Mouse (Mus musculus) layer of hippocampus, adult 2 months (tissue): Measurements from ENCODE around the gene Glis3. TPM values are rescaled to one million over a fixed set of nuclear protein-coding genes. Genes with fewer than 3 reads are reported as not detected.

ENCODE experiments used
- DNase-seq, 2 experiments: peaks; one replicate each; pipeline ENCODE4 v3.0.0; 2022; ENCODE audit warnings: low spot score in 2 of 2
- H3K27ac ChIP-seq: fragments of 200-600 bp; 2 replicates; pipeline ENCODE4 v1.8.1; 2022
- H3K4me3 ChIP-seq: fragments of 200-600 bp; 2 replicates; pipeline ENCODE4 v1.8.1; 2022; ENCODE audit warnings: mild to moderate bottlenecking
- CTCF ChIP-seq: fragments of 200-600 bp; conservative IDR thresholded peaks from 2 replicates; pipeline ENCODE4 v1.8.1; 2022; ENCODE audit warnings: antibody characterized with exemption, mild to moderate bottlenecking, moderate library complexity
- total RNA-seq, 2 experiments: library from RNA; stranded (reverse); gene quantifications; 2 replicates each; pipeline ENCODE4 v1.2.3; 2021

Glis3 gene
- total RNA-seq, 2 experiments from 2014 or later, result 33.0 to 36.4 TPM

DNA sequence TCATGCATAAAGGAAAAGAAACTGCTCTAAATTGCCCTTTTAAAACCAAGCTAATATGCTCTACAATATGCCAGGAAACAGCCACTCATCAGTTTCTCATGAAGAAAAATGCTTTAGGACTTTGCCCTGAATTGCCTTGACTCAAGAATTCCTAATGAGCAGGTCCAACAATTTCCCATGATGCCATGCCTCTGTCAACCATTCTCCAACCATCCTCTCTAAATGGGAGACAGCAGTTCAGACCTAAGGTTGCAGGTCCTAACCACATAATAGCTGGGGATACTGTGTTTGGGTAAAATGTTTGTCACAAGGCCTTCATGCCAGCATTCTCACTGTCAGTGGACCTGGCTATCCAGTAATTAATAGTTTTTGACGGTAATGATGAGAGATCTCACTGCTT is 313.1 kb downstream of the Glis3 start:
- DNase-seq, result no peak
- no peak for TF ChIP-seq CTCF
- no peak overlapping the region for H3K4me3 ChIP-seq
- H3K27ac ChIP-seq, result peak overlapping the region; percentile 51

GRCm38 (mm10) chr19:28365897-28366296 is 314.0 kb downstream of the Glis3 start:
- peak; percentile 84 for TF ChIP-seq CTCF
- Histone ChIP-seq H3K4me3 (no peak overlapping the region), H3K27ac (peak overlapping the region; percentile 51)
- DNase-seq, result peak in 1 of 2 experiments; percentile 31

DNA sequence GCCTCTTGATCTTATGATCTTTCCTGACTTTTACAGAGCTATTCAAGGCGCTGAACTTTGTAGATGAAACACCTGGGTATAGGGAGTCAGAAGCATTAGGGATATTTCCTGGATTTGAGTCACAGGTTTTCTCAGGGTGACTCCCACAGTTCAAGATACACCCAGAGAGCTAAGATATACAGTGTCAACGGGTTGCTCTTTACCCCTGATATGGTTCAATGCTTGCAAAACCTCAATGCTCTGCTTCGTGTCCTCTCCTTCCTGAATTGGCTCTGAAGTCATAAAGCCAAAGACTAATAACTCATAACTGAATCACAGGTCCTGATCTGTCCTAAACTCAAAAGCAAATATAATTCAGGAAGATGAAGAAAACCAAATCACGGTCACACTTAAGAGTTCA is 319.0 kb downstream of the Glis3 start:
- H3K27ac ChIP-seq, result no peak overlapping the region
- no peak overlapping the region for H3K4me3 ChIP-seq
- no peak for DNase-seq
- TF ChIP-seq CTCF, result no peak

DNA sequence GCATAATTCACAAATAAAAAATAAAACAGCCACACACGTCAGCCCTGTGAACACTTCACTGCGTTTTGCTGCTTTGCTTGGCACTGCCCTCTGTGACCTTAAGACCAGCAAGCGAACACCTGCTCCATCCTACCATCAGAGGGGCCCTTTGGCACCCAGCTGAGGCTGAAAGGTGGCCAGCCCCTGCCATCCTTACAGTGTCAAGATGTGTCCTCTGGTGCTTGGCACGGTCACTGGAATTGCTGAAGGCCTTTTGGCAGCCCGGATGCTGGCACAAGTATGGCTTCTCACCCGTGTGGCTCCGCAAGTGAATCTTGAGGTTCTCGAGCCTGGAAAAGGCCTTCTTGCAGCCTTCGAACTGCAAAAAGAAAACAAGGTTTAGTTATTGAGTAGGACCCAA is 322.3 kb downstream of the Glis3 start:
- H3K27ac ChIP-seq, result no peak overlapping the region; the same call in 1 of the 2 replicates
- no peak overlapping the region for H3K4me3 ChIP-seq
- no peak for TF ChIP-seq CTCF
- DNase-seq, result no peak

GRCm38 (mm10) chr19:28351068-28352066 is 328.5 kb downstream of the Glis3 start:
- DNase-seq, result no peak
- TF ChIP-seq CTCF, result no peak
- Histone ChIP-seq H3K27ac (peak overlapping the region; percentile 15; the same call in 1 of the 2 replicates), H3K4me3 (no peak overlapping the region)

GRCm38 (mm10) chr19:28347080-28347825 is 332.6 kb downstream of the Glis3 start:
- H3K4me3 ChIP-seq, result no peak overlapping the region
- no peak for TF ChIP-seq CTCF
- no peak for DNase-seq
- no peak overlapping the region for H3K27ac ChIP-seq

DNA sequence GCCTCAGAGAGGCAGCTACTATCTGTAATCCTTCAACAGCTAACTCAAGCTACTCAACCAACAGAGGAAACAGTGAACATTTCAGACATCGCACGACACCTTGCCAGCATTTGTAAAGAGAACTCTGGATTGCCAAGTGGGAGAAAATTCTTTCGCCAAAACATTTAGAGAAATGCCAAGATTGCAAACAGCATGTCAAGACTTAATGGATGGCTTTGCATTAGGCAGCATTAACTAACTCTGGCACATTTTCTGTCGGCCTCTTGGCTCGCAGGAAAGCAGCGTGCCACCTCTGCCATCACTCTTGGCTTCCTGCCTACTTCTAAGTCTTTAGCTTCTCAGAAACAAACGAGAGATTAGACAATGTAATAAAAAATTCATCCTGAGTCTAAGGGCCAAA is 336.2 kb downstream of the Glis3 start:
- no peak for DNase-seq
- no peak overlapping the region for H3K4me3 ChIP-seq
- no peak overlapping the region for H3K27ac ChIP-seq
- no peak for TF ChIP-seq CTCF

DNA sequence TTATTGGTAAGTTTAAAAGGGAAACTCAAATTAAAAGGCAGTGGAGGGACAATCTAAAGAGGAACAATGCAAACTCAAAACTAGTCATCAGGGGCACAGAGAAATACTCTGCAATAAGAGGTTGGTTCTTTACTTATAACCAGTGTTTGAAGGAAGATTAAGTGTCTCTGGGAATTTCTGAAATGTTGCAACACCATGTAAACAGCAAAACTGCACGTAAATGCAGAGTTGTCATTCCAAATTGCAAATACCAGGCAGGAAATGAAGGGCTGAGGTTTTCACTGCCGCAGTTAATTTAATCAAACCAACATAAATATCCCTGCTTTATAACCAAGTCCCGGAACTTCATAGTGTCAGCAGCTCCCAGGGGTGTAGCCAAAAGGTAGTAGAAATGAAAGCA is 342.3 kb downstream of the Glis3 start:
- Histone ChIP-seq H3K4me3 (no peak overlapping the region), H3K27ac (no peak overlapping the region)
- DNase-seq, result no peak
- TF ChIP-seq CTCF, result no peak

GRCm38 (mm10) chr19:28336651-28337510 is 343.0 kb downstream of the Glis3 start:
- Histone ChIP-seq H3K27ac (no peak overlapping the region), H3K4me3 (no peak overlapping the region)
- no peak for TF ChIP-seq CTCF
- no peak for DNase-seq

- H3K4me3 ChIP-seq, result no peak overlapping the region
- TF ChIP-seq CTCF, result no peak
- DNase-seq, result no peak
- H3K27ac ChIP-seq, result peak overlapping the region; percentile 41; the same call in 1 of the 2 replicates
Measured at GRCm38 (mm10) chr19:28335890-28336289, 344.0 kb downstream of the Glis3 start.

DNA sequence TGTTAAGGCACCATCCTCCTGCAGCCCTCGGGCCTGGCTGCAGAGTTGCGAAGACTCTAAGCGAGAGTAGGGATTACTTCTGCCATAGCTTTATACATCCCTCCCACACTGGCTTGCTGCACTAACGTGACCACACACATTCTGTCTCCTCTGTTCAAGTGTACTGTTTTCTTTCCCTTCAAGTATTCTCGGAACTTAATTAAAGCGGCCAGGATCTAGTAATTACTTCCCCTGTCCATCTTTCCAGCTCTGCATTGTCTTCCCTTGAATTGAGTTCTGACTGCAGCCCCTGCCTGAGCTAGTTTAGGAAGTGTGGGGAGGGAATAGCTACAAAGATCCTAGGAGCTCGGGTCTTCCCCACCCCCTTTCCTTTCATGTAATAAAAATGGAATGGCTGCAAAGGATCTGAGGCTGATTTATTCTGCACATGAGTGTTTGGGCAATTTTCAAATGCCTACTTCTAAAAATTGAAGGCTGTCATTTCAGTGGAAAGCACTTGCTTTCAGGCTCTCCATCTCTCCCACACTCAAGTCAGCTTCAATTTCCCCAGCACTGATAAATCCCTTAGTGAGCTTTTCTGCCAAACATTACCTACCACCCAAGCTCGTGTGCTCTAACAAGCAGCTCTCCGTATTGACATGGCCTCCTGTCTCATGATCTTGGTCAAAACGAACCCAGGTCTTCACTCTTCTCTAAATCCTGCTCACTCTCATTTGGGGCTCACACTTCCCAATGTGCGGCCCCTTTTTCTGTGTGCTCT is 346.7 kb downstream of the Glis3 start:
- TF ChIP-seq CTCF, result no peak
- Histone ChIP-seq H3K27ac (peak overlapping the region; percentile 56), H3K4me3 (no peak overlapping the region)
- no peak for DNase-seq
